Mouse (Mus musculus) cerebellum, adult 9-11 months (tissue): Measurements from ENCODE around the gene Ccdc69.

Source experiments
- DNase-seq: peaks from one replicate; pipeline ENCODE4 v3.0.0; 2022

Ccdc69 gene

GRCm38 (mm10) chr11:55033040-55033660 is 44.8 kb downstream of the Ccdc69 start, which contains the start of gene Anxa6:
TSS of gene Anxa6 (minus strand) at chr11:55033445.
- DNase-seq = peak; percentile 85

- no peak for DNase-seq
These were observed 45.6 kb downstream of the Ccdc69 start for GRCm38 (mm10) chr11:55032286-55032685.

- DNase-seq = no peak
These were observed 46.0 kb downstream of the Ccdc69 start for GRCm38 (mm10) chr11:55031991-55032280.

GRCm38 (mm10) chr11:55031211-55031990 is 46.5 kb downstream of the Ccdc69 start:
- no peak for DNase-seq

GRCm38 (mm10) chr11:55028509-55028908 is 49.4 kb downstream of the Ccdc69 start:
- no peak for DNase-seq

- DNase-seq = no peak
These were observed 50.6 kb downstream of the Ccdc69 start for GRCm38 (mm10) chr11:55027204-55027855.

- DNase-seq = peak; percentile 50
These were observed 52.0 kb downstream of the Ccdc69 start for GRCm38 (mm10) chr11:55025896-55026295.

GRCm38 (mm10) chr11:55023583-55023982 is 54.3 kb downstream of the Ccdc69 start:
- DNase-seq = no peak

- DNase-seq = peak; percentile 45
These were observed 54.8 kb downstream of the Ccdc69 start for GRCm38 (mm10) chr11:55023049-55023564.

- DNase-seq = no peak
These were observed 55.4 kb downstream of the Ccdc69 start for GRCm38 (mm10) chr11:55022508-55022907.

- no peak for DNase-seq
These were observed 56.1 kb downstream of the Ccdc69 start for GRCm38 (mm10) chr11:55021859-55022258.

GRCm38 (mm10) chr11:55021458-55021857 is 56.5 kb downstream of the Ccdc69 start:
- no peak for DNase-seq

GRCm38 (mm10) chr11:55019711-55020110 is 58.2 kb downstream of the Ccdc69 start:
- DNase-seq = no peak

- no peak for DNase-seq
These were observed 59.9 kb downstream of the Ccdc69 start for GRCm38 (mm10) chr11:55018034-55018433.

GRCm38 (mm10) chr11:55017201-55017600 is 60.7 kb downstream of the Ccdc69 start:
- DNase-seq = no peak

- no peak for DNase-seq
These were observed 61.2 kb downstream of the Ccdc69 start for GRCm38 (mm10) chr11:55016758-55017157.

- peak; percentile 81 for DNase-seq
These were observed 62.1 kb downstream of the Ccdc69 start for GRCm38 (mm10) chr11:55015831-55016241.

- peak; percentile 47 for DNase-seq
These were observed 62.7 kb downstream of the Ccdc69 start for GRCm38 (mm10) chr11:55015264-55015663.

- DNase-seq = no peak
These were observed 64.1 kb downstream of the Ccdc69 start for GRCm38 (mm10) chr11:55013802-55014201.

- DNase-seq = no peak
These were observed 65.1 kb downstream of the Ccdc69 start for GRCm38 (mm10) chr11:55012551-55013521.

- no peak for DNase-seq
These were observed 66.5 kb downstream of the Ccdc69 start for GRCm38 (mm10) chr11:55011440-55011839.

- no peak for DNase-seq
These were observed 69.7 kb downstream of the Ccdc69 start for GRCm38 (mm10) chr11:55008230-55008629.

- DNase-seq = no peak
These were observed 72.2 kb downstream of the Ccdc69 start for GRCm38 (mm10) chr11:55005684-55006083.
